Mouse (Mus musculus): ENCODE data around the gene Klc1. TPM values are rescaled to one million over a fixed set of nuclear protein-coding genes. Genes with fewer than 3 reads are reported as not detected.

Gene Klc1
- polyA plus RNA-seq, 1 experiment from 2014 or later: 130 TPM

- Histone ChIP-seq H3K36me3 (replicated peaks) (no peaks in the 10 kb centered on the region), H3K4me1 (peaks cover 3% of the 10 kb centered on the region; the same call in 1 of the 2 replicates), H3K4me3 (no peak overlapping the region), H3K27ac (replicated peaks) (no peak overlapping the region), H3K9me3 (0 out of 2 replicates have a peak, but pooled peaks cover 4% of the 10 kb centered on the region), H3K27me3 (replicated peaks; ENCODE audit: low read depth, poor library complexity, severe bottlenecking) (no peaks in the 10 kb centered on the region)
- 67% methylated on average over 4 of the region's 4 CpGs for WGBS
- DNase-seq (ENCODE audit: low spot score): no peak
These were observed 94.9 kb downstream of the Klc1 start for GRCm38 (mm10) chr12:111853546-111853945.

- Histone ChIP-seq H3K4me1 (peaks cover 3% of the 10 kb centered on the region; the same call in 1 of the 2 replicates), H3K9me3 (no peaks in the 10 kb centered on the region), H3K36me3 (replicated peaks) (no peaks in the 10 kb centered on the region), H3K4me3 (no peak overlapping the region), H3K27me3 (replicated peaks; ENCODE audit: low read depth, poor library complexity, severe bottlenecking) (no peaks in the 10 kb centered on the region), H3K27ac (replicated peaks) (no peak overlapping the region)
- 93% methylated on average over 2 of the region's 2 CpGs for WGBS
- no peak for DNase-seq (ENCODE audit: low spot score)
These were observed 96.8 kb downstream of the Klc1 start for GRCm38 (mm10) chr12:111855448-111855847.

Other genes starting within 250 kb of the Klc1 start
- 722 and 727 TPM in 2 replicates for gene Eif5, start 220.8 kb upstream of the Klc1 start, polyA plus RNA-seq (2016; fragmentation: Nextera tagmentation; extraction: Ambion mirVana)
- gene Mark3, start 184.3 kb upstream of the Klc1 start, polyA plus RNA-seq (2016; fragmentation: Nextera tagmentation; extraction: Ambion mirVana): 41.7 and 45.6 TPM in 2 replicates
- 479 and 683 TPM in 2 replicates for gene Ckb, start 86.5 kb upstream of the Klc1 start, polyA plus RNA-seq (2016; fragmentation: Nextera tagmentation; extraction: Ambion mirVana)
- gene Trmt61a, start 80.7 kb upstream of the Klc1 start, polyA plus RNA-seq (2016; fragmentation: Nextera tagmentation; extraction: Ambion mirVana): 17.7 and 19.6 TPM in 2 replicates
- gene Bag5, start 45.6 kb upstream of the Klc1 start, polyA plus RNA-seq (2016; fragmentation: Nextera tagmentation; extraction: Ambion mirVana): 50.2 and 58.0 TPM in 2 replicates
- 56.2 and 56.4 TPM in 2 replicates for gene Apopt1, start 45.6 kb upstream of the Klc1 start, polyA plus RNA-seq (2016; fragmentation: Nextera tagmentation; extraction: Ambion mirVana)
- gene Xrcc3, start 55.0 kb downstream of the Klc1 start, polyA plus RNA-seq (2016; fragmentation: Nextera tagmentation; extraction: Ambion mirVana): 21.7 and 22.2 TPM in 2 replicates
- 75.0 TPM in 2 replicates for gene Zfyve21, start 55.3 kb downstream of the Klc1 start, polyA plus RNA-seq (2016; fragmentation: Nextera tagmentation; extraction: Ambion mirVana)
- 4.1 and 5.1 TPM in 2 replicates for gene Ppp1r13b, start 149.3 kb downstream of the Klc1 start, polyA plus RNA-seq (2016; fragmentation: Nextera tagmentation; extraction: Ambion mirVana)
- gene Atp5mpl, start 208.1 kb downstream of the Klc1 start, polyA plus RNA-seq (2016; fragmentation: Nextera tagmentation; extraction: Ambion mirVana): 580 and 594 TPM in 2 replicates
- 1.0 and 1.1 TPM in 2 replicates for gene Tdrd9, start 212.7 kb downstream of the Klc1 start, polyA plus RNA-seq (2016; fragmentation: Nextera tagmentation; extraction: Ambion mirVana)
- not detected in 2 replicates for gene Rd3l, start 222.5 kb downstream of the Klc1 start, polyA plus RNA-seq (2016; fragmentation: Nextera tagmentation; extraction: Ambion mirVana)

All from embryonic facial prominence, embryonic 10.5 days (tissue).